Mouse (Mus musculus) 416B (cell line): ENCODE measurements around the gene Rrad.
A peak's percentile ranks its signal among the peaks of the same experiment; 100 is the strongest.
"Not testable (repeated sequence)": the region's sequence is repeated elsewhere in the genome, so short reads cannot be mapped to it uniquely, and the experiment has no call there.

Source experiments
- DNase-seq: peaks from one replicate; pipeline ENCODE4 v3.0.0; 2011; ENCODE audit warnings: low read depth

Gene Rrad

GRCm38 (mm10) chr8:104630981-104631663, at the start of gene Rrad:
Gene Rrad (minus strand): TSS chr8:104631327.
- peak; percentile 75 for DNase-seq

DNA sequence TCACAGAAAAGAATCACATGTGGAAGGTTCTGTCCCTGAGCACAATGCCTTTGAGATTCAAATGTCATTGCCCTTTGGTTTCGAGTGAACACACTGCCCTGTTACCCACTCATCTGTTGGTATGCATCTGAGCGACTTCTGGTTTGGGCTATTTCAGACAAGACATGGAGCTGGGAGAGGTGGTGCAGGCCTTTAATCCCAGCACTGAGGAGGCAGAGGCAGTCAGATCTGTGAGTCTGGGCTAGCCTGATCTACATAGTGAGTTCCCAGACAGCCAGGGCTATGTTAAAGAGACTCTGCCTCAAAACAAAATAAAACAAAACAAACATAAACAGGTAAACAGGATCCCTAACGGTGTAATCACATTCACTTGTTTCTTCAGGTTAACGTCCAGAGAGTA, 24.5 kb upstream of the Rrad start:
- no peak for DNase-seq

- DNase-seq: peak; percentile 89
These were observed 23.9 kb upstream of the Rrad start for GRCm38 (mm10) chr8:104654984-104655383.

DNA sequence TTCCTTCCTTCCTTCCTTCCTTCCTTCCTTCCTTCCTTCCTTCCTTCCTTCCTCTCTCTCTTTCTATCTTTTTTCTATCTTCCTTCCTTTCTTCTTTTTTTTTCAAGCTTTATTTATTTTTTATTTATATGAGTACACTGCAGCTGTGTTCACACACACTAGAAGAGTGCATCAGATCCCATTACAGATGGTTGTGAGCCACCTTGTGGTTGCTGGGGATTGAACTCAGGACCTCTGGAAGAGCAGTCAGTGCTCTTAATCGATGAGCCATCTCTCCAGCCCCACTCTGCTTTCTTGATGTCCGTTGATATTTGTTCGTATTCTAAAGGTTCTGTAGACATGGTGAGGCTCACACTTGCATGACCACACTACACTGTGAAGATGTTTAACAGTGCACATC, 13.1 kb upstream of the Rrad start:
- not testable (repeated sequence) for DNase-seq

DNA sequence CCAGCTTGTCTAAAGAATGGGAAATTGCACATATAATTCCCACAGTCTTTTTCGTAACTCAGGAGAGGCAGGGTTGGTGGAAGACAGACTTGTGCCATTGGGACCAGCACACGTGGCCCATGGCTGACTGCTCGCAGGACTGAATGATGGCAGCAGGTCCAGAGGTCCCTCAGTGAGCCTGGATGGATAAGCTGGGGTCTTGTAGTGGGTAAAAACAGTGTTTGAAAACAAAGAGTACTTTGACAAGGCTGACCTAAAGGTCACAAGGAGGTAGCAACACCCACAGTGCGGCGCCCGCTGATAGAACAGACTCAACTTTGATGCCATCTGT, 11.2 kb upstream of the Rrad start:
- no peak for DNase-seq

DNA sequence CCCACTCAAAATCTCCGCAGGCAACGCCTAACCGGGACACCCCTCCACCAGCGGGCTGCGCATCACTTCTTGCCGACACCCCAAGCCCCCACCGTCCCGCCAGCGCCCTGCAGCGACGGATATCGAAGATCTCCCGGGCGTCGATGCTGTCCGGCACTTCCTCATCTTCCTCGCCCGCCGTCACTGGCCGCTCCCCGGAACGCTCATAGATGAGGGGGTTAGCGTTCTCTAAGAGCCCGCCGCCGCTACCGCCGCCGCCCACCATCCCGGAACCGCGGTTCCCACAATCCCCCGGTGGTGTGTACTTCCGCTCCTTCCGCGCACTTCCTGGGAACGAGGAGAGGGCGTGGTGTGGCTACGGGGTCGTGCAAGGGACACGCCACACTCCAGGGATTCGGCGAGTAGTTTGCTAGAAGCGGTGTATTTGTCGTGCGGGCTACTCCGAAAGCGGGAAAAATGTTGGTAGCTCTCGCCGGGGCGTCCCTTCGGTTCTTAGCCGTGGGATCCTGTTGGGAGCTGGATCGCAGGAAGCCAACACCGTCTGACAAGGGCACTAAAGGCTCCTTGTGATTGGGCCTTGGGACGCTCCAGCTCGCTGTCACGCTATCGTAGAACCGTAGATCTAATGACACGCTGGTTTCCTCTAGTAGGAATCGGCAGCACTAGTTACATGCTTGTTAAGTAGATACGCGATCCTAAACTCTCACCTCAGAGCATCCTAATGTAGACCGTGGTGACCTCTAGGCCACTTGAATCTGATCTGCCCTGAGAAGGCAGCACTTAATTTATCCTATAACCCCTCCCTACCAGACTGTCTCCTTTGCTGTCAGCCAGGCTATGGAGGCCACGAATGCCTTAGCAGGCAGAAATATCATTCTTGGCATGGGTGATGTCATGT, 10.5 kb upstream of the Rrad start, which contains the start of gene Ciao2b:
TSS of gene Ciao2b (minus strand) at position 540 of the 898 bp plus-strand sequence.
- DNase-seq: peak; percentile 88

GRCm38 (mm10) chr8:104640831-104641370, 9.8 kb upstream of the Rrad start:
- no peak for DNase-seq

GRCm38 (mm10) chr8:104640241-104640640, 9.1 kb upstream of the Rrad start:
- DNase-seq: no peak

DNA sequence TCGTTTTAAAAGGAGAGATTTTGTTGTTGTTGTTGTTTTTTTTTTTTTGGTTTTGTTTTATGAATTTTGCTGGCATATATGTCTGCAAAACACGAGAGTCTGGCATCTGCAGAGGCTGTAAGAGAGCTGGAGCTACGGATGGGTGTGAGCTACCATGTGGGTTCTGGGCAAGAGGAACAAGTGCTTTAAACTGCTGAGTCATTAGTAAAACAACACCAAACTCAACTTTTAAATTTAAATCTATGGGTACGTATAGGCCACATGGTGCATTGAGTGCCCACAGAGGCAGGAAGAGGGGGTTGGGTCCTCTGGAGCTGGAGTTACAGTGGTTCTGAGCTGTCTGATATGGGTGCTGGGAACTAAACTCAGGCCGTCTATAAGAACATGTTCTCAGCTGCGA, 6.9 kb upstream of the Rrad start:
- DNase-seq: peak; percentile 32

DNA sequence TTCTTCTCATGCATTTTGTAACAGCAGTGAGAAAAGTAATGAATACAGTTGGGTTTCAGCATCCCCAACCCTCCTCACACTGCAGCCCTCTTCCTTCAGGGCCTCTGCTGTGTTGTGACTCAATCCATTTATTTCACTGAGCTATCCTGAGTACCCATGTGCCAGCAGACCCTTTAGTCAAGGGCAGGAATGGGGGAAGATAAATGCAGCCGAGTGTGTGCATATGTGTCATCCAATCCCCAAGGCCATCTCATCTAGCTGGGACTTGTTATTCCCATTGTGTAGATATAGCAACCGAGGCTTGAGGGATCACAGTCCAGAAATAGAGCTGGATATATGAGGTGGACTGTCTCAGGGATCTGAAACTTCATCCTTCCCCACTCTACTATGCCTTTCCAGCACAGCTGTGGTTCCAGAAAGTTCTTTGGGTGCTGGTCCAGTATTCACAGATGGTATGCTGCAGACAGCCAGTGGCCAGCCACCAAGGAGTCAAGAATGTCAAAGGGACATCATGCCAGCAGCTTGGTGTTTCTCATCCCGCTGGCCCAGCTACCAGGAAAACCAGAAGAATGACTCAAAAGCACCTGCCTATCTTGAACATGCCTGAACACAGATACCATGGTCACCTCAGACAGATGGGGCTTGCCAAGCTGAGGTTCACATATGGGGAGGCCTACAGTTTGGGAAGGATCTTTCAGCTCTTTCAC, 4.0 kb upstream of the Rrad start:
- no peak for DNase-seq

DNA sequence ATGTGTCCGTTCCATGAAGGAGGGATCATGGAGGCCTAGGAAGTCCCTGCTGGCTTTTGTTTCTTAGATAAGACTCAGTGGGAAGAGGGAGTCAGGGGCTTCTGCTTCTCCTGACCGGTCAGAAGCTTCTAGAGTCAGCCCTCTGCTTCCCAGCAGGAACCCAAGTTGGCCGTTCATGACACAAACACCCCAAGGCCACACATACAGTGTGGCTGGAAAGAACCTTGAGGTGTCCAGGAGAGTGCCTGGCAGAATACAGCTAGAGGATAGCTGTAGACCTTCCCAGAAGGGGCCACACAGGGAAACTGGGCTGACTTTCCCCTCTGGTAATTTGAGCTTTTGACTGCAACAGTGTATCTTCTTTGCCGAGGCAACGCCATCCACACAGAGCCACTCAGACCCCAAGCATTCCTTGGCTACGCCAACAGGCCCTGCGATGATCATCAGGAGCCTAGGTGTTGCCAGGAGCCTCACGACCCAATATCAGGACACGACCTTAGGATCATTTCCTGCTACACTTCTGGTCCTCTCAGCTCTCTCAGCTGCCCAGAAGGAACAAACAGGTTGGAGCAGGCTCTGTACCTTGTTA, 2.1 kb upstream of the Rrad start:
- no peak for DNase-seq

GRCm38 (mm10) chr8:104632486-104632885, 1.4 kb upstream of the Rrad start:
- DNase-seq: no peak

GRCm38 (mm10) chr8:104631975-104632374, 848 bp upstream of the Rrad start:
- DNase-seq: no peak

GRCm38 (mm10) chr8:104630574-104630973, 553 bp downstream of the Rrad start:
- no peak for DNase-seq

- DNase-seq: no peak
These were observed 1.0 kb downstream of the Rrad start for GRCm38 (mm10) chr8:104630111-104630479.

- DNase-seq: no peak
These were observed 1.6 kb downstream of the Rrad start for GRCm38 (mm10) chr8:104629306-104630110.

- no peak for DNase-seq
These were observed 2.7 kb downstream of the Rrad start for GRCm38 (mm10) chr8:104628402-104628801.

DNA sequence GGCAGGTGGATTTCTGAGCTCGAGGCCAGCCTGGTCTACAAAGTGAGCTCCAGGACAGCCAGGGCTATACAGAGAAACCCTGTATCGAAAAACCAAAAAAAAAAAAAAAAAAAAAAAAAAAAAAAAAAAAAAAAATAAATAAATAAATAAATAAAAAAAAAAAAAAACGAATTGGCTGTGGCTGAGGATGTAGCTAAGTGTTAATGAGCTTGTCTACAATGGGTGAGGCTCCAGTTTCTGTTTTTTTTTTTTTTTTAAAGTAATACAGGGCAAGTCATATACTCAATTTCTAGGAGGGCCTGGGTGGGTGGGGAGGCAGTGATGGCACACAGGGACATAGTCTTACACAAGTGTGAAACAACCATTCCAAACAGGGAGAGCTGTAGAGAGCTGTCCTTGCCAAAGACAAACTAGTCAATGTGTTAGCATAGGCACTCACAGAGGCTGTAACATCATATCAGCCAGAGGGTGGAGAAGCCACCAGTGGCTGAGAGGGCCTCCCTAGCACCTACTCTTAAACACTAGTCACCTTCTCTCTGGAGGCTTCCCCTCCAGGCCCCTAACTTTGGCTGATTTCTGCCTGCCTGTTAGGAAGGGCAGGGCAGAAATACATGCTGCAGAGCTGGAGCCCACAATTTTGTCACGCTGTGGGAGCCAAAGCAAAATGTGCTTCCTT, 3.9 kb downstream of the Rrad start:
- no peak for DNase-seq

DNA sequence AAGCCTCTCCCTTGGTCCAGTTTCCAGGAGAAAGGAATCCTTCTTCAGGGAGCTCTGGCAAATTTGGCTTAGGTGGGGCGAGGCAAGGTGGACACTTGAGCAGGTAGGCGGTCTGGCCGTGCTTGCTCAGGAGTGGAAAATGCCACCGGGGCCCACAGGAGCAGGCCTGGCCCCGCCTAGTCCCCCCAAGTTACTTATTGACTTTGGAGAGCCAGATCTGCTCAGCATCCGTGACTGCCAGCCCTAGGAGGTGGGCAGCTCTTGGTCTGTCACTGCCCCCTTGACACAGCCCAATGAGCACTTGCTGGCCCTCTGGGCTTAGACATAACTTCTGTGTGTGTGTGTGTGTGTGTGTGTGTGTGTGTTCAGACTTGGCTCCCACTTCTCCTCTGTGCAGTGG, 7.0 kb downstream of the Rrad start, which contains the start of gene Cdh16:
TSS of gene Cdh16 (minus strand) at position 236 of the 400 bp plus-strand sequence.
- no peak for DNase-seq

DNA sequence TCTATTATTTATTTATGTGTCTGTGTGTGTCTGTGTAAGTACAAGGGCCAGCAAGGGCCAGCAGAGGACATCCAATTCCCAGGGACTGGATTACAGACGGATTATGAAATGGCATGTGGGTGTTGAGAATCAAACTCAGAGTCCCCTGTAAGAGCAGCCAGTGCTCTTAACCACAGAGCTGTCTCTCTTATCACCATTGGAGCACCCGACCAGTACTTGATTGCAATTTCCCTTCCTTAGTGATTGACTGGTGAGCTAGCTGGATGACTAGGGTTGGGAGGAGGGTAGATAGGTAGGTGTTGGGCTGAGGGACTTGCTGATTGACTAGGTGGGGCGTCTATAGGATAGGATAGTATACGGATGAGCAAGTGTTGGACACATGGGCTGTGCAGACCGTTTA, 10.4 kb downstream of the Rrad start:
- no peak for DNase-seq

GRCm38 (mm10) chr8:104613119-104613518, 18.0 kb downstream of the Rrad start:
- no peak for DNase-seq
